Mouse (Mus musculus): ENCODE results near the gene 4930451I11Rik. TPM values are rescaled to one million over a fixed set of nuclear protein-coding genes. Genes with fewer than 3 reads are reported as not detected.

The 4930451I11Rik gene
- polyA plus RNA-seq, 1 experiment from 2014 or later: not detected

DNA sequence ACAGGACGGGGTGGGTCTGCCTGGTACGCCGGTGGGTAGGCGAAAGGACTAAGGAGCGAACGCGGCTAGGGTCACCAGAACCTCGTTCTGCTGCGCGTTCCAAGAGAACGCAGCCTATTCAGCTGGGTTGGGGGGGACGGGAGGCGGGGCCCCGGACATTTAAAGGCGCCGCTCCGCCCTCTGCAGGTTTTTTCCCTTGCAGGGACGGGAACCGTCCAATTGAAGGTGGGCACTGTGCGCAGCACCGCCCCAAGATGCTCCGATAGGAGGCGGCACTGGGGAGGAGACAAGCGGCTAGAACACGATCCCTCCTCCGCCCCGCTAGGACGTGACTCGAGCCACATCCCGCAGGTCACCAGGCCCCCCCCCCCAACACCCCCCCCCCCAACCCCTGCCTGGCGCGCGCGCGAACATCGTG, 32.4 kb downstream of the 4930451I11Rik start:
- Histone ChIP-seq H3K27me3 (no peaks in the 10 kb centered on the region), H3K9ac (peak overlapping the region; percentile 75), H3K4me1 (replicated peaks) (peaks cover 84% of the 10 kb centered on the region), H3K9me3 (replicated peaks) (no peaks in the 10 kb centered on the region), H3K36me3 (replicated peaks) (peaks cover 31% of the 10 kb centered on the region), H3K27ac (replicated peaks) (peak overlapping the region; percentile 90), H3K4me3 (replicated peaks) (peak overlapping the region; percentile 82), H3K4me2 (peak overlapping the region; percentile 97)
- ATAC-seq (ENCODE audit: insufficient read depth): peak; percentile 93
- under 1% methylated on average over 33 of the region's 36 CpGs for WGBS (ENCODE audit: insufficient replicate concordance)

DNA sequence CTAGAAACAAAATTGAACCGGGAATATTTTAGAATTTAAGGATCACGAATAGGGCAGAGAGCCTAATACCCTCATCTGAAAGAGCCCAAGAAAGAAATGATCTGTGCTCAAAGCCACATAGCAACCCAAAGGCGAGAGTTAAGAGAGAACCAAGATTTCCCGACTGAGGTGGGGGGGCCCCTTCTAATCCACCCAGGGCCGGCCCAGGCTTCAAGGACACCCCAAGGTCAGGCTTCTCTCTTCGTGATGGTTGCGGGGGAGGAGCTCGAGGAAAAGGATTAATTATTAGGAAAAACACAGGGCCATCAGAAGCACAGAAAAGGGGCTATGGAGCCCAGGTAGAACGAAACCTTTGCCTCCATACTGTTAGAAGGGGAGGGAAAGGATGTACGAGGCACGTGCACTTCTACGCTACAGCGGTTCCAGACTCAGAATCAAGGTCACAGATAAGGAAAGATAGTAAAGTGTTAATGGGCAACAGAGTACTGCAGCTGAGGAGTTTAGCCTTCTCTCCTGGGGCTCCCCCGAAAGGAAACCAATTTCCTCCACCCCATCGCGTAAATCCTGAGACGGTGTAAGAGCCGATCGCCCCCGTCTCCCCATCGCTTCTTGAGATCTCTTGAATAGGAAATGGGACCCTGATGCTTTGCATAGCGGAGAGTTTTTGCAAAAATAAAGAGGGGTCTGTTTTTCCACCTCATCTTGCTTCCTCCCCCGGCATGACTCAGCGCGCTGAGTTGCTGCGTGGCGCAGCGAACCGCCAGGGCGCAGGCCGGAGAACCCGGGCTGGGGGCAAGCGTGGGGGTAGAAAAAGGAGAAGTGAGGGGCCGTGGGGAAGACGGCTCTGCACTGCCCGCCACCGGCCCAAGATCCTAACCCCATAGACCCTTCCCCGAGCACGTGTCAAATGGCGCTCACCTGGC, 33.1 kb downstream of the 4930451I11Rik start:
- Histone ChIP-seq H3K27me3 (no peaks in the 10 kb centered on the region), H3K4me2 (peak overlapping the region; percentile 97), H3K27ac (replicated peaks) (peak overlapping the region; percentile 90), H3K4me3 (replicated peaks) (peak overlapping the region; percentile 82), H3K9ac (peak overlapping the region; percentile 75), H3K4me1 (replicated peaks) (peaks cover 87% of the 10 kb centered on the region), H3K36me3 (replicated peaks) (peaks cover 31% of the 10 kb centered on the region), H3K9me3 (replicated peaks) (no peaks in the 10 kb centered on the region)
- ATAC-seq (ENCODE audit: insufficient read depth): peak; percentile 47
- WGBS (ENCODE audit: insufficient replicate concordance): under 1% methylated on average over 40 of the region's 40 CpGs

DNA sequence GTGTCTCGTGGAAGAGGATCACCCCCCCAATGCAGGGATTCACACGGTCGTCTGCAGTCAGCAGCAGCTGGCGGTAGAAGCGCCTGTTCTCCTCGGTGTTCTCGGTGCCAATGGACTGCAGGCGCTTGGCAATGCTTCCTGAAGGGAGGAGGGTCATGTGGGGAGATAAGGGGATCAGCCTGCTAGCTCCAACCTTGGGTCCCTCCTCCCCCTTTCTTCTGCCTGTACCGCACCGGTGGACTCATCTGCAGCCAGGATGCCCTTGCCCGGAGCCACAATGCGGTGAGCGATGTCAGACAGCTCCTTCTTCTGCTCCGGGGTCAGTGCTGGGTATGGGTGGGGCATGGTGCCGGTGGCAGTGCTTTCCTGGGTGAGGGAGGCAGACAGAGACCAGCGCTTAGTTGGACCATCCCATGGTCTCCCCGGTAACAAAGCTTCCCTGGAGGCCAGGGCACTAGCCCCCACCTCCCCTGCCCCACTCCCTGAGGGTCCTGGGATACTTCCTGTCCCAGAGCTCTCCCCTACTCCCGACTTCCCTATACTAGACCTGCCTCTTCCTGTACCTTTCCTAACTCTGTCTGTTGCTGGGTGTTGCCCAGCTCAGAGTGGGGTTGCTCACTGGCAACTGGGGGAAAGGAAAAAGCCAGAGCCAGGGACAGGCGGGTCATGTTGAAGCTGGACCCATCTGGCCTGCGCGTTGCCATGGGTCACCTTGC, 33.9 kb downstream of the 4930451I11Rik start, which contains the start of gene Fam57b:
Fam57b (plus strand) TSS at position 258 of the 716 bp plus-strand sequence.
- Histone ChIP-seq H3K4me2 (peak within 1 kb of the TSS; percentile 97), H3K4me3 (replicated peaks) (peak within 1 kb of the TSS; percentile 82), H3K9me3 (replicated peaks) (no peaks in the 10 kb centered on the region), H3K36me3 (replicated peaks) (peaks cover 31% of the 10 kb centered on the region), H3K4me1 (replicated peaks) (peaks cover 88% of the 10 kb centered on the region), H3K27ac (replicated peaks) (peak within 1 kb of the TSS; percentile 90), H3K27me3 (no peaks in the 10 kb centered on the region), H3K9ac (peak within 1 kb of the TSS; percentile 75)
- 7% methylated on average over 21 of the region's 21 CpGs for WGBS (ENCODE audit: insufficient replicate concordance)
- no peak for ATAC-seq (ENCODE audit: insufficient read depth)

DNA sequence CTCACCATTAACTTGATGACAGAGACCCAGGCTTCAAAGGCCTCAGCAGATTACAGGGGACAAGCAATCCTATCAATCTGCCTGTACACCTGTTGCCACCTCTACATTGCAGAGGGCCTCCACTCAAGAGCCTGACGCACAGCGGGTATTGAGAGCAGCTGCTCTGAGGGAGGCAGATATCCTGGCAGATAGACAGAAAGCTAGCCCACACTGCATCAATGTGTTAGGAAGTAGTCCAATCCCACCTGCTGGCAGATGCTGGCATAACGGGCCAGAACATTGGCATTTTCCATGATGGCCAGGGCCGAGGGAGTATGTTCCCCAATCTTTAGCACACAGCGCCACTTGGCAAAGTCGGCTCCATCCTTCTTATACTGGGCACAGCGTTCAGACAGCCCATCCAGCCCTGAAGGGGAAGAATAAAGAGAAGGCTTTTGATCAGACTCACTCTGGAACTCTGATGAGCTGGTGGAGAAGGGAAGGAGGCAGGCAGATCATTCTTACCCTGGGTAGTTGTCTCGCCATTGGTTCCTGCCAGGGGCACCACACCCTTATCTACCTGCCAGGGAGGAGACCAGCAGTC, 35.0 kb downstream of the 4930451I11Rik start:
- ATAC-seq (ENCODE audit: insufficient read depth): no peak
- Histone ChIP-seq H3K9me3 (replicated peaks) (no peaks in the 10 kb centered on the region), H3K27me3 (no peaks in the 10 kb centered on the region), H3K4me1 (replicated peaks) (peaks cover 84% of the 10 kb centered on the region), H3K4me2 (peak overlapping the region; percentile 97; the same call in 1 of the 2 replicates), H3K9ac (no peak overlapping the region), H3K36me3 (replicated peaks) (peaks cover 31% of the 10 kb centered on the region), H3K4me3 (replicated peaks) (no peak overlapping the region), H3K27ac (replicated peaks) (peak overlapping the region; percentile 31; the same call in 1 of the 2 replicates)
- WGBS (ENCODE audit: insufficient replicate concordance): 71% methylated on average over 8 of the region's 8 CpGs

DNA sequence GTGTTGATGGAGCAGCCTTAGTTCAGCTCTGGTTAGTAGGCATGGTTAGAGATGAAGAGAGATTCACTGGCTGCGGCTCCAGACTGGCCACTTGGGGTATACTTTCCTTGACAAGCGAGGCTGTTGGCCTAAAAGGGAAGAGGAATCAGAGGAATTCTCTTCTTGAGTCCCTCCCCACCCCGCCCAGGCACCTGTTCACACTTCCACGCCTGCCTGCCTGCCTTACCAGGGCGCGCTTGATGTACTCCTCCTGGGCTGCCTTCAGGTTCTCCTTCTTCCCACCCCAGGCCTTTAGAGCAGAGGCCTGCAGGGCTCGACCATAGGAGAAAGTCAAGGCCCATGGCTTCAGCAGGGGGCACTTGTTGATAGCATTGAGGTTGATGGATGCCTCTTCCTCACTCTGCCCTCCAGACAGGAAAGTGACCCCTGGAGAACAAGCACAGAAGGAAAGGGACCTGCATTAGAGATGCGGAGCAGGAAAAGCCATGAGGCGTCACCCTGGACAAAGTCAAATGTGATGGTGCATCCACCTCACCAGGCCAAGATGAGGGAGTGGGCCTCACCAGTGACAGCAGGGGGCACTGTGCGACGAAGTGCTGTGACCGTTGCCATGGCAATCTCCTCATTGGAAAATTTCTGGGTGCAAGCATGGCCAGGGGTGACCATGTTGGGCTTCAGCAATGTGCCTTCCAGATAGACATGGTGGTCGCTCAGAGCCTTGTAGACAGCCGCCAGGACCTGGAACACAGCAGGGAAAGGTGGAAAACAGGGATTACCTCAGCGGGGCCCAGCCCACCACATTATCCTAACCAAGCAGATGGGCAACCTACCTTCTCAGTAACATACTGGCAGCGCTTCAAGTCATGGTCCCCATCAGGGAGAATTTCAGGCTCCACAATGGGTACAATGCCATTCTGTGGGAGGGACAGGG, 35.8 kb downstream of the 4930451I11Rik start:
- Histone ChIP-seq H3K27me3 (no peaks in the 10 kb centered on the region), H3K36me3 (replicated peaks) (peaks cover 31% of the 10 kb centered on the region), H3K4me3 (replicated peaks) (no peak overlapping the region), H3K4me2 (no peak overlapping the region), H3K9ac (no peak overlapping the region), H3K9me3 (replicated peaks) (no peaks in the 10 kb centered on the region), H3K27ac (replicated peaks) (no peak overlapping the region), H3K4me1 (replicated peaks) (peaks cover 87% of the 10 kb centered on the region)
- ATAC-seq (ENCODE audit: insufficient read depth): no peak
- WGBS (ENCODE audit: insufficient replicate concordance): 76% methylated on average over 16 of the region's 16 CpGs

DNA sequence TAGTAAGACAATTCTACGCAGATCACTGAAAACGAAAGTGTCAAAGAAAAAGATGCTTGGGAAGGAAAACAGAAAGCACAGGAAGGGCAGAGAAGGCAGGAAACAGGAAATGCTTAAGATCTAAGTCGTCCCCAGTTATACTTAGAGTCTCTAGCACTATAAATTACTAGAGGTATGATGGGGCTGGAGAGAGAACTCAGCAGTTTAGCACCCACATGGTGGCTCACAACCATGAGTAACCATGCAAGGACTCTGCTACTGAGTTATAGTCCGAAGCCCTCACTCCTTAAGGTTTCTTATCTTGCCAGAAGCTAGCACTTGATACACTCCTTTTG, 37.2 kb downstream of the 4930451I11Rik start:
- Histone ChIP-seq H3K36me3 (replicated peaks) (peaks cover 45% of the 10 kb centered on the region), H3K9me3 (replicated peaks) (no peaks in the 10 kb centered on the region), H3K4me3 (replicated peaks) (no peak overlapping the region), H3K27me3 (no peaks in the 10 kb centered on the region), H3K4me1 (replicated peaks) (peaks cover 81% of the 10 kb centered on the region), H3K27ac (replicated peaks) (no peak overlapping the region), H3K9ac (0 out of 2 replicates have a peak overlapping the region, but pooled peaks have one; percentile 2), H3K4me2 (no peak overlapping the region)
- no peak for ATAC-seq (ENCODE audit: insufficient read depth)
- WGBS (ENCODE audit: insufficient replicate concordance): 41% methylated on average over 4 of the region's 4 CpGs

DNA sequence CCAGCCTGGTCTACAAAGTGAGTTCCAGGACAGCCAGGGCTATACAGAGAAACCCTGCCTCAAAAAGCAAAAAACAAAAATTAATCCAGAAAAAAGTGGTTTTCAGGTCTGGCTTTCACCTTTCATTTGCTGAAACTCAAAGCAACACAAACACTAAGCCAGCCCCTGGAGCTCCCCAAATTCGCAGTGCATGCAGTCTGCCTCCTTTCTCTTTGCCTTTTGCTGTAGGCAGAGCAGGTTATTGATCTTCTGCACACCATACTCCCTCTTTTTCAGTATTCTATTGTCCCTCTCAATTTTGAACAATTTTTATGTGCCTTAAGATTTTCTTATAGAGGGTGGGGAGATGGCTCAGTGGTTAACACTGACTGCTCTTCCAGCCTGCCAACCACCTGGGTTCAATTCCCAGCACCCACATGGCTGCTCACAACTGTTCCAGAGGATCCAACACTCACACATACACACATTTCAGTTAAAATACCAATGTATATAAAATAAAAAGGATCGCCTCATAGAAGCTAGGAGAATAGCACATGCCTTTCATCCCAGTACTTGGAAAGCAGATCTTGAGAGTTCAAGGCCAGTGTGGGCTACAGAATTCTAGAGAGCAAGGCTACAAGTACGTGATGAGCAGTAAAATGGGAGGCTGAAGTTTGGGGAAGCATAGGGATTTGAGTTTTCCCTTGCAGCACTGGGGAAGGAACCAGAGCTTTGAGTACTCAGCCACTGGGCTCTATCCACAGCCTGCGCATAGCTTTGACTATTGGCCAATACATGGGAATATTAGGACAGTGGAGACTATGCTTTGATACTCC, 37.8 kb downstream of the 4930451I11Rik start:
- peaks cover 77% of the 10 kb centered on the region for H3K4me1 ChIP-seq (replicated peaks)
- 67% methylated on average over 4 of the region's 4 CpGs for WGBS (ENCODE audit: insufficient replicate concordance)
- H3K4me2 ChIP-seq: no peak overlapping the region
- ATAC-seq (ENCODE audit: insufficient read depth): no peak
- no peaks in the 10 kb centered on the region for H3K27me3 ChIP-seq
- H3K9ac ChIP-seq: peak overlapping the region; percentile 95; the same call in 1 of the 2 replicates
- H3K36me3 ChIP-seq (replicated peaks): peaks cover 51% of the 10 kb centered on the region
- H3K27ac ChIP-seq (replicated peaks): peak overlapping the region; percentile 19; the same call in 1 of the 2 replicates
- no peaks in the 10 kb centered on the region for H3K9me3 ChIP-seq (replicated peaks)
- H3K4me3 ChIP-seq (replicated peaks): no peak overlapping the region

DNA sequence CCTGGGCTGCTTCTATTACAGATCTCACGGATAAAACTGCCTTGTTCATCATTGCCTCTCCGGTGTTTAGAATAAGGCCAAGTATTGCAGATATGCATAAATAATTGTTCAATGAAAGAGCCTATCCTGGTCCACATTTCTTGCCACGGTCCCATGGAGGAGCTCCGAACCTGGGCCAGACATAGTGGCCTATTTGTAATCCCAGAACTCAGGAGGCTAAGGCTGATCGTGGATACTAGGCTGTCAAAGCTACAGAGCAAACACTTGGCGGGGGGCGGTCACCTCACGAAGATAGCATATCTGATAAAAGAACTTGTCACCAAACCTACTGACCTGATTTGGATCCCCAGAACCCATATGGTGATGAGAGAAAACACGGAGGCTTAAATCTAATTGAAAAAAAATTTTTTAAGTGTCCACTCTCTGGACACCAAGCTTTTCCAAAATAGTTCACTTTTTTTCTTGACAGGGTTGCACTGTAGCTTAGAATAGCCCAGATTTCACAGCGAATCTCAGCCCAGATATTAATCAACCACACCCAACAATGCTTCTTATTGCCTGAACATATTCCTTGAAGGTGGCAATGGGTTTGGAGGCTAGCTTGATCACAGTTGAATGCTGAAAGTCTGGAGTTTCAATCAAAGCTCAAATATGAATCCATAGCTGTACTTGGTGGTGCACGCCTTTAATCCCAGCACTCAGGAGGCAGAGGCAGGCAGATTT, 38.6 kb downstream of the 4930451I11Rik start:
- WGBS (ENCODE audit: insufficient replicate concordance): 20% methylated on average over 11 of the region's 11 CpGs
- 0 out of 2 replicates have a peak, but pooled peaks have one; percentile 2 for ATAC-seq (ENCODE audit: insufficient read depth)
- H3K4me2 ChIP-seq: peak overlapping the region; percentile 85
- H3K27ac ChIP-seq (replicated peaks): peak overlapping the region; percentile 93
- H3K9me3 ChIP-seq (replicated peaks): no peaks in the 10 kb centered on the region
- H3K9ac ChIP-seq: peak overlapping the region; percentile 95
- H3K27me3 ChIP-seq: no peaks in the 10 kb centered on the region
- H3K4me1 ChIP-seq (replicated peaks): peaks cover 71% of the 10 kb centered on the region
- H3K36me3 ChIP-seq (replicated peaks): peaks cover 59% of the 10 kb centered on the region
- peak overlapping the region; percentile 90 for H3K4me3 ChIP-seq (replicated peaks)
